Mouse (Mus musculus) layer of hippocampus, adult 18-20 months (tissue): Measurements from ENCODE around the gene Cd33. TPM values are rescaled to one million over a fixed set of nuclear protein-coding genes. Genes with fewer than 3 reads are reported as not detected.

Experiments used
- DNase-seq, 2 experiments: peaks; one replicate each; pipeline ENCODE4 v3.0.0; 2022; ENCODE audit warnings: low spot score in 2 of 2
- long read RNA-seq: library from polyadenylated mRNA; stranded (forward); transcript quantifications from one replicate; pipeline ENCODE4 v2.0.0, GENCODE M21; 2021
- total RNA-seq, 2 experiments: library from RNA; stranded (reverse); gene quantifications; 2 replicates each; pipeline ENCODE4 v1.2.3; 2021

The Cd33 gene
- total RNA-seq: 1 to 10 TPM; 2.9 to 4.6 TPM
- long read RNA-seq, partial matches to known transcripts: 1 of 1 reads
- long read RNA-seq, other reads (novel, unspliced or antisense): 0 of 1 reads

DNA sequence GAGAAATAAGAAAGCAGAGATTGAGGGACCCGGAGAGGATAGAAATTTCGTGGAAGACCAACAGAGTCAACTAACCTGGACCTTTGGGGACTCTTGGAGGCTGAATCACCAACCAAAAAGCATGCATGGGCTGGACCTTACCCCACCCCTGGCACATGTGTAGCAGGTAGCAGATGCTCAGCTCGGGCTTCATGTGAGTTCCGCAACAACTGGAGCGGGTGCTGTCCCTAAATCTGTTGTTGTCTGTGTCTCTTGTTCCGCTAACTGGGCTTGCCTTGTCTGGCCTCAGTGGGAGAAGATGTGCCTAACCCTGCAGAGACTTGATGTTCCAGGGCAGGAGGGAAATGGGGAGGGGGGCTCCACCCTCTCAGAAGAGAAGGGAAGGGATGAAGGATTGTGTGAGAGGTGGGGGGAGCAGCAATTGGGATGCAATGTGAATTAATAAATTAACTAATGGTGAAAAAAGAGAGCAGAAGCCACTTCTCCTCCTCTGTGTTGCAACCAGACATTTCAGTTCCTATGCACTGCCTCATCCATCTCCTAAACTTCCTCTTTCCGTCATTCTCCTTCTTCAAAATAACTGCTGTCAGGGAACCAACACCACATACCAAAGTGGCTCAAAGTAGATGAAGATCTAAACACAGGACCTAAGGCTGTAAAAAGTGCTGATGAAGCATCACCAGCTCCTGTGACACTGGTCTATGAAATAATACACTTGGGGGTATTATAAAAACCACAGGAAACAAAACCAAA is at the start of gene Cd33:
Gene Cd33, minus strand, starts transcription at position 204 of the 753 bp plus-strand sequence.
- DNase-seq: no peak

DNA sequence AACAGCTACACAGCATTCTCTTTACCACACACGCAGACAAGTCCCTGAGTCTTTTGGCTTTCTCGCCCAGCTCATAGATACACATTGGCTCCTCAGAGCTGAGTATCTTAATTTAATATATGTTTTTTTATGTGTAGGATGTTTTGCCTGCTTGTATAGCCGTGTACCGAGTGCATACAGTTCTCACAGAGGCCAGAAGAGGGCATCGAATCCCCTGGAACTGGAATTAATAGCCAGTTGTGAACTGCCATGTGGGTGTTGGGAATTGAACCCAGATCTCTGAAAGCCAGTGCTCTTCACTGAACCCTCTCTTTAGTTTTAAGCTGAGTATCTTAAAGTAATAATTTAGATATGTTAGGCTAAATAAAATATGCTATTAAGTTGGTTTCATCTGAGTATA is 40.6 kb upstream of the Cd33 start:
- DNase-seq: no peak

DNA sequence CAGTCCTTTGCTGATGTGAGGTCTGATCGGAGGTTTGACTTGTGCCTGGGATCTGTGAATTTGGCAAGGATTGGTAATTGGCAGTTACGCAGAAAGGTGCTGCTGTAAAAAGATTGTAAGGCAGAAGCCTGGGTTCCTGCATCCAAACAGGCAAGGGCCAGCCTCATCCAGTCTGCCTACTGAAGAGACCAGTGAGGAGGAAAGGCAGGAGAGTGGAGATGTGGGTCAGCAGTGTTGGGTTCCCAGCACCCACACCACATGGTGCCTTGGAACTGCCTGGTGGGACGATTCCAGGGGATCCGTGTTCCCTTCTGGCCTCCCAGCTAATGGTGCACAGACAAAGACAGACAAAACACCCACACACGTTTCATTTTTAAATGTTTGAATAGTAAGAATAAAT is 36.3 kb upstream of the Cd33 start:
- peak in 1 of 2 experiments; percentile 57 for DNase-seq

DNA sequence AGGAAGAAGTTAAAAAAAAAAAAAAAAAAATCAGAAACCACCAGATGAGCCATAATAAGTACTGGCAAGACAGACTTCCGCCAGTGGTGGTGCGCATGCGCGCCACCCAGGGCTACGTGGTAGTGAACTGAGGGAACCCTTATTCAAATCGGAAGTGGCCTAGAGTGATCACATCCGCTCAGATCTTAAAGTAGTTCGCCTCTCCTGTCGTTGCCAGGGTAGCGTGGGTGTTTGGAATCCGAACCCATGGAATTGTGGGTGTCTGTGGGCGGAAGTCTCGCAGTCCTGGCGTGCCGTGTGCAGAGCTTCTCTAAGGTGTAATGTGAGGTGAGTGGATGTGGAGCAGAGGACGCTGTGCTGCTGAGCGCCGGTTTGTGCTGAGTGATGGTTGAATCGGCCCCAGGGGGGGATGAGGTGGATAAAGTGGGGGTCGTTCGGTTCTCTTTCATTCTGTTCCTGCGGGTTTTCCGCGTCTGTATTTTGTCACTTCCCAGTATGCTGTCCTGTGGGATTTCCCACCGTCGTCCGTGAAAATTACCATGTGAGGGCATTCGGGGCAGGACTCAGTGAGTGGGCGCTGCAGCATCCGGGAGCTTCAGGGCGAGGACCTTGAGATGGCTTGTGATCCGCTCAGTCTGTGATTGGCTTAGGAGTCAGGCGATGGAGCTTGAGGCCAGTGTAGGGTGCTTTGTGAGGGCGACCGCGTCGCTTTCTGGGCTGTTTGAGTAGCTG is 35.4 kb upstream of the Cd33 start, which contains the start of gene Zfp719:
Gene Zfp719, plus strand, starts transcription at position 171 of the 732 bp plus-strand sequence.
- peak; percentile 91 to 96 for DNase-seq

DNA sequence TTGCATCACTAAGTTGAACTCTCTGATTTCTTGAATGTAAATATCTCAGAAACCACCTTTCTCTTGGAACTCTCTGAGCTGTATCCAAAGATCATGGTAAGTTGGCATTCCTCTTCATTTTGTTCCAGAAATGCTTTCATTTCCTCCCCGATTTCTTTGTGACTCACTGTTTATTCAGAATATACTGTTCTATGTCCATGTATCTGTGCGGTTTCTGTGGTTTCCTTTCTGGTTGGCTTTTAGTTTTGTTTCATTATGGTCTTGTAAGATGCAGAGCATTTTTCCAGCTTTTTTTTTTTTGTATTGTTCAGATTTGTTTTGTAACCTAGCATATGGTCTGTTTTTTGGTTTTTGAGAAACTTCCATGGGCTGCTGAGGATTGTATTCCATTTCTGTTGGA is 27.0 kb upstream of the Cd33 start:
- DNase-seq: no peak

DNA sequence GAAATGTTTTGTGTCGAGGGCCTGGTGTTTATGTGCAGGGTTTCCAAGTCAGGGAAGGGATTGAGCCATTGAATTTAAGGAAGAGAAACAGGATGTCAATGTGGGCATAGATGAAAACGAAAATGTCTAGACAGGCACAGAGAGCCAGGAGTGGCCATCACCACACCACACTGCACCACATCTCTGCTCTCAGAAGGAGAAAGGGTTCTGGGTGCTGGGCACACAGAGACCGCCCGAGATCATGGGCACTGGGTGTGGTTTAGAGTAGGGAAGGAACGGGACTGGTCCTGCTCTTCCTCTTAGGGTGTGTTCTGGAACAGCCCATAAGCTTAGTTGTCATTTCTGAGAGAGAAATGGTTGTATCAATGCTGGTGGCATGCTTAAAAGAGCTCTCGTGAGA is 19.1 kb upstream of the Cd33 start:
- DNase-seq: no peak

DNA sequence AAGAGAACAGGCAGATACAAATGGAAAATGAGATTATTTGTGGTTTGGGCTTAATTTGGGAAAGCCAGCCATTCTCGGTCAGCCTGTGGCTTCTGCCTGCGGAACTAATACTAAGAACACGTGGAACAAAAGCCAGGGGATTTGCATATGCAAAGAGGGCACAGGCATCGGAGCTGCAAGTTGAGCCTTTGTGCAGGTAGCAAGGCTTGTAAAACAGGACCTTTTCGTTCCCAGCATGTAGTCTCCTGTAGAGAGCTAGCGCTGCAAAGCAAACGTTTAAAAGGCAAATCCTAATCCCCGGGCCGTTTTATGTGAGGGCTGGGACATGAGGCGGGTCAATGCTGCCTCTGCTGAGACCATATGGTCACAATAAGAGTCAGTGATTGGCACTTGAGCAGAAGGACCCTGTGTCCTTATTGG is 18.4 kb upstream of the Cd33 start:
- peak in 1 of 2 experiments; percentile 17 for DNase-seq

DNA sequence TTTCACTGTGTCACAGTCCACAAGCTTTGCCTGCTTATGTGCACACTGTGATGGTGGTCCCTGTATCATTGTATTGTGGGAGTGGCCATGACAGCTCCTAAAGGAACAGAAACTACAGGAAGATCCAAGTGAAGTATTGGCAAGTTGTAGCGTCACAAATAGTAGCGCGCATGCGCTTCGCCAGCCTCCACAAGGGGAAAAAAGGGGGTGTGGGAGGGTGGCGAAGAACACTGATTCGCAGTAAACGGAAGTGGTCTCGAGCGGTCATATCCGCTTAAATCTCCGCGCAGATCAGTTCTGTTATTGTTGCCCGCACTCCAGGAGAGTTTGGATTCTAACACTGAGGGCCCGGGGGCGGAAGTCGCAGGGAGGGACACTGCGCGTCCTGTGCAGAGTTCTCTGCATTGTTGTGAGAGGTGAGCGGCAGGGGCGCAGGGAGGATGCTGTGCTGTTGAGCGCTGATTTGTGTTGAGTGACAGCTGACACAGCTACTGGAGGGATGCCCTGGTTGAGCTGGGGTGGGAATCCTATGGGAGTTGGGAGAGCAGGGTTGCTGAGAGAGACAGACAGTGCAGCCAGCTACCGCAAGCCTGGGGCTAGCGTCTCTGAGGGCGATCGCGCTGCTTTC is 17.9 kb upstream of the Cd33 start, which contains the start of gene Zfp658:
Gene Zfp658, plus strand, starts transcription at position 251 of the 628 bp plus-strand sequence.
- peak; percentile 84 to 93 for DNase-seq

DNA sequence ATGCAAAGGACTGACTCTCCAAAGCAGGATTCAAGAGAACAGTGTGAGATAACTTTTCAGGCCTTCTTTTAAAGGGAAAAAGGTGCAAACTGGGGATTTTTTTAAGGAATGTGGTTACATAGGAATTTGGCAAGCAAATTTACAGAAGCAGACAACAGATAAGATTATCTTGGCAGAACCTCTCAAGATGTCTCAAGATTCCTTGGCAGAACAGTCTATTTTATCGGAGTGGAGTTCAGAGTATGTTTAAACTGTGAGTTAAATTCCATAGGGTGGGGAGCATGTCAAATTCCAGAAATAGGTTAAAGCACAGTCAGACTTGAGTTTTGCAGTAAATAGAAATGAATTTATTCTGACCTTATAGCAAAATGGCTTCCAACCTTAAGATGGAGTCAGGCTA is 12.7 kb upstream of the Cd33 start:
- no peak for DNase-seq

DNA sequence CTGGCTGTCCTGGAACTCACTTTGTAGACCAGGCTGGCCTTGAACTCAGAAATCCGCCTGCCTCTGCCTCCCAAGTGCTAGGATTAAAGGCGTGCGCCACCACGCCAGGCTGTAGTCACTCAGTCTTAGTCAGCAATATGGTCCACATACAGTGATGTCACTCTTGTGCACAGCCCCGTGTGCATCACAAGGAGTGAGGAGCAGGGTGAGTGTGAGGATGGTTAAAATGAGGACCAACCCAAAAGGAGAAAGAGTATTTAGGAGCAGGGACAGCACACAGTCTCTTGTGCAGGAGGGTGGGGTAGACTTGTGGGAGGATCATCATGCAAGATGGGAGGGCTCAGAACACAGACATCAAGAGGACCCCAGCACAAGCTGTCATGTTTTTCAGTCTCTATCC is 11.1 kb upstream of the Cd33 start:
- DNase-seq: no peak

DNA sequence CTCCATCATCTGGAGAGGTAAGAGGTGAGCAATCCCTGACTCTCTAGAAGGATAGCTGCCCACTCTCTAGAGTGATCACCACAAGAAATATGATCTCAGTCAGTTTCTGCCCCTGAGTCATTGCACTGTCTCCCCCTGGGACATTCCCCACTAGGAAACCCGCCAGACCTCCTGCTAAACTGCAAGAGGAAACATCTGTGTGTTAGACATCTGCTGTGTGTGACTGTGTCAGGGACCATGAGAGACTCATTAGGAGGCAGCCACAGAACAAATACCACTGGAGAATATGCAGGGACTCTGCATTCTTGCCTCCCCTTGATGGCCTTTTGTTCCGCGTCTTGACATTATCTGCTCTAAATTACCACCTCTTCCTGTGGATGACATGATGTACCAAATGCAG is 10.3 kb upstream of the Cd33 start:
- no peak for DNase-seq

DNA sequence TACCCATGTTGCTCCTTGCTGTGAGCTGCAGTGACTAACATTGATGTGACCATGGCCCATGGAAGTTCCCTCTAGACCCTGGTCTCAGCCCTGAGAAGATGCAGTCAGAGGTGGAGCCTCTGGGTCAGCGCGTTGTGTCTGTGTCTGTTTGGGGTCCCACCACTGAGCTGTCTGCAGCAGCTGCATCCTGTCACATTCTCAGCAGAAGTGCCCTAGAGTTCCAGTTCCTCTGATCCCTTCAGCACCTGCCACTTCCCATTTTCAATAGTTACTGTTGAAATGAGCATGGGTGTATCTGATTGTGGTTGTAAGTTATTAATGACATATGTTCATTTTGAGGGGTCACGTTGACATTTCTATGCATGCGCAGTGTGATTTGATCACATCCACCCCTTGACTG is 8.9 kb upstream of the Cd33 start:
- no peak for DNase-seq

DNA sequence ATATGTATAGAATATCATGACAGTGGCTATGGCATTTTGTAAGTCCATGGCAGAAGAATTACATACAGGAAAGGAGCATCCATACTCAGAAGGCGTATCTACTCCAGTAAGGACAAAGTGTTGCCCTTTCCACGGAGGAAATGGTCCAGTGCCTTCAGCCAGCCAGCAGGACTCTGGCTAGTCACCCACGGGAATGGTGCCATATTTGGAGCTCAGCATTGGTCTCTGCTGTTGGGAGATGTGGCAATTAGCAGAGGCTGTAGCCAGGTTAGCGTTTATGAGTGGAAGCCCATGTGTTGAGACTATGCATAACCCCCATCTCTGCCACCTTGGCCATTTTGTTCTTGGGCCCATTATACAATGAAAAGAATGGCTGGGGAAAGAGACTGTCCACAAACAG is 4.0 kb upstream of the Cd33 start:
- DNase-seq: no peak

DNA sequence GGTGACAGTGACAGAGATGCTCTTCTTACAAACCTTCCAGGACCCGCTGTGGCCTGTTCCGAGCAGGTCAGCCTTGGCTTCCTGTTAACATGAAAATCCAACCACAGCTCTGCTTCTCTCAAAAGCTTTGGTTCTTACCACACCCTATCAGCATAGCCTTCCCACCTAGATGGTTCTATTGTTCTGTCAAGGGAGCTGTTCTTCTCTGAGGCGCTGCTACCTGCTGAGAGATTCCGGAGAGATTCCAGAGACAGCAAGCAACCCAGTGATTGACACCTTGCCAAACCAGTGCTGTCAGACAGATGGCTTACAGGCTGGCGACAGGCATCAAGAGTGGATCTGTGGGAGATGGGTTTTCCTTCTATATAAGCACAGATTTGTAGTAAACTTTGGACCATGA is 3.4 kb upstream of the Cd33 start:
- DNase-seq: peak; percentile 46 to 70

DNA sequence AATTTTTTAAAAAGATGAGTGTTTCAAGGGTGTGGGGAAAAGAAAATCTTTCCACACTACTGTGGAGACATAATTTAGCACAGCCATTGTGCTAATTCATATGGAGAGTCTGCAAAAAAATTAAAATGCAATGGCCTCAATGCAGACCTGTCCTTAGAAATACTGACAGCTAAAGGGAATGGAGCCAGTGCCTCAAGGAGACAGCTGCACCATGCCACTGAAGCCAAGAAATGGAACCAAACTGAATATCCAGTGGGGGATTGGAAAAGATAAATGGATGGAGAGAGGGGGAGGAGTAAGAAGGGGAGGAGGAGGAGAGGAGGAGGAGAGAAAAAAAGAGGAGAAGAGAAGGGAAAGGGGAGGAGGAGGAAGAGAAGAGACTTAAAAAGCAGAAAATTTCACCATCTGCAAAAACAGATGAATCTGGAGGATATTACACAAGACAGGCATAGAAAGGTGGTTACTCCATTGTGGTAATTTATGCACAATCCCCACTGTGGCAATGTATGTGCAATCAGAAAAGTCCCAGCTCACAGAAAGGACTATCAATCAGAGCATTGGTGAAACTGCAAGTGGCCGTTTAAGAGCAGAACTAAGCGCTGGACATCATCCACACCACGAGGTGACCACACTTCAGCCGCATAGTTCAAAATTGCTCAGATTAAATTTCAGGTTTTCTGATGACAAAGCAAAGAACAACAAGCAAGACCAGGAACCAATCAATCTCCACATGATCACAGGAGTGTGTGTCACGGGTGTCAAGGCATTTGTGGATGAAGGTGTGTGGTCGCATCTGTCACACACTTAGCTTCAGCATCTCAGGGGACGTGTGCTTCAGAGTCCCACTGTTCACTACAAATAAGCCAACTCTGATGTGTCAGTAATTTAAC is 1.7 kb upstream of the Cd33 start:
- DNase-seq: no peak

DNA sequence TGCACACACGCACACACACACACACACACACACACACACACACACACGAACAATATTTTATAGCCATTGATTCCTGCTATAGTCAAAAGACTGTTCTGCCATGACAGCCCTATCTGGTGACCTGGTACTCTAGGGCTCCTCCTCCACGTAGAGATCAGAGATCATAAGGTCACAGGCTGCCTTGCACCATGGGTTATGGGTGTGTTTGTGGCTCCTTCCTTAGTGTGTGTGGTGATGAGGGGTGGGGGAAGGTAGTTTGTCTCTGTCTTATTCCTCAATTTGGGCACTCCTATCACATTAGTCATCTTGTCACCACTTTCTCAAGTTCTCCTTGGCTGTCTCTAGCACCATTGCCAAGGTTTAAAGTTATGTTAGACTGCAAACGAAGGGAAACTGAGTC is 5.7 kb downstream of the Cd33 start:
- DNase-seq: no peak

DNA sequence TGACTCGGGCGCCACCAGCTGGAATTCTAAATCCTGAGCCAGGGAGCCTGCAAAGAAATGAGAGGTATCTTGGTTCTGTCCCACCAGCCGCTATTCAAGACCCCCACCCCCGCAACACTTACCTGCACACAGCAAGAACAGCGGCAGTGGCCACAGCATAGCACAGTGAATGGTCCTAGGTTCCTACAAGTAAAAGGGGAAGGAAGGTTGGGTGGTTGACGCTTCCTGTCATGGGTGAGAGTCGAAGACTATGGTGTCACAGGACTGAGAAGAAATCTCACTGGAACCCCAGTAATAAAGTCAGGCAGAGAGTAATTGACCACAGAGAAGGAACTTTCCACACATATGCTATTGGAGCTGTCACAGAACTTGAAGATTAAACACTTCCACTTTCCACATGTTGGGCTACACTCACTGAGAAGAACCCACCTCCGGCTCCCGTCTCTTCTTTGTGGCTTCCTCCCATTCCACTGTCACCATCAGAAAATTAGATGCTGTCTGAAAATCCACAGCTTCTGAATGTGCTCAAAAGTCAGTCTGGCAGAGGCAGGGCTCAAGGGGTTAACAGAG is 11.2 kb downstream of the Cd33 start:
- DNase-seq: no peak

DNA sequence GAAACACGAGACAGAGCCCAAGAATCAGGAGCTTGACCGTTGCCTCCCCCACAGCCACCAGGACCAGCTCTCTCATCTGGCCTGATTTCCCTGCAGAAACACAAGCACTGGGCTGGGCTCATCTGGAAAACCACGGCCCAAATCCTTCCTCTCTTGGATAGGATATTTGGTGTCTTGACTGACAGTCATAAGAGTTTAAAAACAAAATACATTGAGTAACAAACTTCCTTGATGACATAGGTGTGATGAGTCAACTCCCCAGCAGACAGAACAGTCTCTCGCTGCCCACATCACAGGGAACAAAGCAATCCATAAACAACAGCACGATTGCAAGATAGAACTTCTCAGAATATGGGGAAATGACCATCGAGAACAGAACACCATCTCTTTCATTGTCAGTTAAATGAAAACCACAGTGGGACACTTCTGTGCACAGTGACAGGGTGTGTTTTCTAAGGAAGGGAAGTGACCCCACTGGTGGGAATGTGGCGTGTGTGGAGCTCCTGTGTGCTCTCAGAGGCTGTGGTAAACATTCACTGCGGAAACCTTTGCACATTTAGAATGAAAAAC is 13.9 kb downstream of the Cd33 start:
- DNase-seq: no peak

DNA sequence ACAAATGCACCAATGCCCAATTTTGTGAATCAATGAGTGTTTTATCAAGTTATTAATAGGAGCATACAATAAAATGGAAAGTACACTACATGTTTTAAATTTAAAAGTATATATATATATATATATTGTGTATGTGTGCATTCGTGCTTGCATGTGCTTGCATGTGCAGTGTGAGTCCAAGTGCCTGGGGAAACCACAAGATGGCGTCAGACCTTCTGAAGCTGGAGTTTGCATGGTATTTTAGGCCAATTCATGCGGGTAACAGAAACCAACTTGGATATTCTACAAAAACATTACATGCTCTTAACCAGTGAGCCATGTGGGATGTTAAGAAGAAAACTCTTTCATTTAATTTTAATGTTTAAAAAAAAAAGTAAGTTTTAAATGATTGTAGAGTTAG is 18.9 kb downstream of the Cd33 start:
- DNase-seq: no peak

DNA sequence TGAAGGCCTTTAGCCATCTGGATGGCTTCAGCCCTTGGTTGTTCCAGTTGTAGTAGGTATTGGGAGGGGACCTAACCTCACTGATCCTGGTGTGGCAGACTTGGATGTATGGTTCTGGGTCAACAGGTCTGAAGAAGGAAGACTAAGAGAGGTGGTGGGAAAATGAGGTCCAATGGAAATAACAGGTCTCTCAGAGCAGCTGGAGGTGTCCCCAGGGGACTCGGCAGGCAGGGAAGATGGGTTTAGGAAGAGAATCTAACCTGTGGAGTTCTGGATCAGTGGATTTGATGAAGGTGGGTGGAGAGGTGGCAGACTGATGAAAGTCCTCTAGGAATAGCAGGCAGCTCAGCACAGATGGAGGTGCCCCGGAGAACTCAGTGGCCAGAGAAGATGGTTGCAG is 21.5 kb downstream of the Cd33 start:
- DNase-seq: no peak
